Mouse (Mus musculus): ENCODE results near the gene Ushbp1.

GRCm38 (mm10) chr8:71408231-71408630, 12.6 kb upstream of the Ushbp1 start:
- TF ChIP-seq ELF1 (IDR thresholded peaks at IDR 0.05; ENCODE audit: low read depth, low read length) (no peak), POLR2A (IDR thresholded peaks at IDR 0.05; ENCODE audit: low read depth, low read length) (no peak), KAT2A (IDR thresholded peaks at IDR 0.05; ENCODE audit: insufficient replicate concordance, low read length) (no peak), CTCF (conservative IDR thresholded peaks at IDR 0.05 in 1 of 2, IDR thresholded peaks at IDR 0.05 in 1 of 2; ENCODE audit: low read depth in 2 of 2, low read length in 2 of 2) (no peak)

Data from CH12.LX (cell line).